ENCODE assay signal across 8 mouse cellular contexts in genomic region chr5:124214516-124215145, GRCm38 (mm10). TPM values are rescaled to one million over a fixed set of nuclear protein-coding genes. Genes with fewer than 3 reads are reported as not detected.
DNase-seq lines count a peak whose midpoint lies in the region; ATAC-seq and TF ChIP-seq lines count a peak whose summit lies in the region.

No protein-coding gene starts in this region.

- H3K36me3 ChIP-seq in heart, embryonic 10.5 days: peaks cover 18% of the 10 kb centered on the region; the same call in 1 of the 2 replicates

- ATAC-seq in megakaryocyte, adult 5-6 weeks (ENCODE audit: poor library complexity, severe bottlenecking): peak; percentile 40; the same call in 1 of the 2 replicates

- 74% methylated on average over 14 of the region's 14 CpGs for WGBS in heart, embryonic 10.5 days
- WGBS in cerebellum, adult 2 months: 74% methylated on average over 14 of the region's 14 CpGs

- H3K27me3 ChIP-seq in heart, embryonic 10.5 days (ENCODE audit: insufficient read depth, poor library complexity, severe bottlenecking): no peaks in the 10 kb centered on the region
- no peaks in the 10 kb centered on the region for H3K27me3 ChIP-seq in cerebellum, adult 2 months (ENCODE audit: control insufficient read depth, insufficient read depth, low read length)

- H3K9me3 ChIP-seq in heart, embryonic 10.5 days: no peaks in the 10 kb centered on the region

- no peak for DNase-seq in heart, embryonic 10.5 days (ENCODE audit: low spot score)
- DNase-seq in heart, adult 18-20 months: no peak
- DNase-seq in spleen, adult 18-20 months: peak; percentile 41 to 47
- no peak for DNase-seq in spleen, adult 12 weeks (ENCODE audit: low spot score)
- no peak for DNase-seq in urinary bladder, postnatal 10 days (ENCODE audit: low spot score)
- no peak for DNase-seq in yolk sac, embryonic 10.5 days (ENCODE audit: low spot score)
- DNase-seq in cerebellum, adult 2 months: no peak

- H3K4me3 ChIP-seq in heart, embryonic 10.5 days: no peak overlapping the region
- no peak overlapping the region for H3K4me3 ChIP-seq in cerebellum, adult 2 months (replicated peaks; ENCODE audit: insufficient read depth, low read depth, low read length)

- H3K4me1 ChIP-seq in heart, embryonic 10.5 days: peaks cover 90% of the 10 kb centered on the region
- peaks cover 38% of the 10 kb centered on the region for H3K4me1 ChIP-seq in cerebellum, adult 2 months (ENCODE audit: control insufficient read depth, insufficient read depth, low read length)

- no peak for TF ChIP-seq CTCF in cerebellum, adult 2 months (IDR thresholded peaks at IDR 0.05; ENCODE audit: borderline replicate concordance, insufficient read depth, low read depth, low read length)

- H3K27ac ChIP-seq in heart, embryonic 10.5 days: peak overlapping the region; percentile 90
- no peak overlapping the region for H3K27ac ChIP-seq in cerebellum, adult 2 months (ENCODE audit: insufficient read depth, low read length)

- no peak for TF ChIP-seq POLR2A in cerebellum, adult 2 months (IDR thresholded peaks at IDR 0.05; ENCODE audit: borderline replicate concordance, insufficient read depth, low read length)

RNA-seq across cellular contexts. Expression of gene Pitpnm2, which starts 34.9 kb away (rescaled TPM):
- 4.8 and 6.1 TPM in 2 replicates for polyA plus RNA-seq in heart, embryonic 10.5 days (2016; fragmentation: Nextera tagmentation; extraction: Ambion mirVana)
- 10 to 100 TPM; 36.8 to 38.9 TPM for total RNA-seq in heart, adult 18-20 months (2021)
- 3.3 and 3.5 TPM in 2 replicates for total RNA-seq in megakaryocyte, adult 5-6 weeks (2015)
- total RNA-seq in megakaryocyte, adult 5-6 weeks (2017): 1.2 and 7.6 TPM in 2 replicates
- 54.2 and 64.2 TPM in 2 replicates for polyA plus RNA-seq in cerebellum, adult 2 months (2012; rRNA removed)

Comparison
In these comparisons a context has a peak if more than half of its experiments do, and no peak if none do; other contexts are left out.
1. DNase-seq: peak in spleen, adult 18-20 months (2 of 2); none in heart, embryonic 10.5 days (single experiment), heart, adult 18-20 months (0 of 2), spleen, adult 12 weeks (single experiment), urinary bladder, postnatal 10 days (single experiment), yolk sac, embryonic 10.5 days (single experiment) and cerebellum, adult 2 months (0 of 2).
2. RNA of gene Pitpnm2, which starts 34.9 kb away (total RNA-seq): 36.8 to 38.9 TPM in heart, adult 18-20 months; 1.2 to 7.6 TPM in megakaryocyte, adult 5-6 weeks; every median in the first group is over 4 times any median in the second.